Mouse (Mus musculus) heart, embryonic 13.5 days (tissue): ENCODE data around the gene Cox6b1. TPM values are rescaled to one million over a fixed set of nuclear protein-coding genes. Genes with fewer than 3 reads are reported as not detected.

ENCODE experiments used
- ATAC-seq: fragments of 200-750 bp; cut with Nextera tagmentation; 2 replicates; pipeline ENCODE4 v1.8.0; 2017; ENCODE audit warnings: moderate TSS enrichment; ENCODE audit not compliant: insufficient number of reproducible peaks, low FRiP score, low TSS enrichment; ENCODE audit errors: extremely low read depth
- H3K27ac ChIP-seq: fragments of 300-500 bp; sonication (generic); replicated peaks from 2 replicates; pipeline ENCODE4 v1.5.1; 2015; ENCODE audit warnings: moderate library complexity, mild to moderate bottlenecking, inconsistent platforms
- H3K27me3 ChIP-seq: fragments of 300-500 bp; sonication (generic); replicated peaks from 2 replicates; pipeline ENCODE4 v1.6.1; 2015; ENCODE audit warnings: mild to moderate bottlenecking, inconsistent platforms
- H3K36me3 ChIP-seq: fragments of 300-500 bp; sonication (generic); 2 replicates; pipeline ENCODE4 v1.6.1; 2015; ENCODE audit warnings: mild to moderate bottlenecking, inconsistent platforms
- H3K4me1 ChIP-seq: fragments of 300-500 bp; sonication (generic); 2 replicates; pipeline ENCODE4 v1.6.1; 2015; ENCODE audit warnings: inconsistent platforms
- H3K4me2 ChIP-seq: fragments of 300-500 bp; sonication (generic); 2 replicates; pipeline ENCODE4 v1.6.1; 2015; ENCODE audit warnings: inconsistent platforms, mild to moderate bottlenecking, moderate library complexity
- H3K4me3 ChIP-seq: fragments of 300-500 bp; sonication (generic); 2 replicates; pipeline ENCODE4 v1.5.1; 2015; ENCODE audit warnings: moderate library complexity, mild to moderate bottlenecking, inconsistent platforms
- H3K9ac ChIP-seq: fragments of 300-500 bp; sonication (generic); 2 replicates; pipeline ENCODE4 v1.6.1; 2015; ENCODE audit warnings: inconsistent platforms, mild to moderate bottlenecking, moderate library complexity
- H3K9me3 ChIP-seq: fragments of 300-500 bp; sonication (generic); 2 replicates; pipeline ENCODE4 v1.6.1; 2016; ENCODE audit warnings: inconsistent platforms
- WGBS: fragments of 180-500 bp; shearing (Covaris S2); methylation state at CpG from one replicate; pipeline ENCODE4 v1.1.7; 2015; ENCODE audit warnings: mixed read lengths; 5-methylcytosine and 5-hydroxymethylcytosine counted together
- microRNA-seq: library from miRNA; unstranded; fragments of <30 nt; microRNA quantifications from one replicate; pipeline ENCODE4, GENCODE M21; 2016
- polyA plus RNA-seq: library from polyadenylated mRNA; unstranded; fragments of >200 nt; fragmentation: Nextera tagmentation; extraction: Ambion mirVana; gene quantifications from 2 replicates; pipeline ENCODE4 v1.2.1, GENCODE M21; 2015

The Cox6b1 gene
- polyA plus RNA-seq, 1 experiment from 2014 or later = 1,963 TPM

DNA sequence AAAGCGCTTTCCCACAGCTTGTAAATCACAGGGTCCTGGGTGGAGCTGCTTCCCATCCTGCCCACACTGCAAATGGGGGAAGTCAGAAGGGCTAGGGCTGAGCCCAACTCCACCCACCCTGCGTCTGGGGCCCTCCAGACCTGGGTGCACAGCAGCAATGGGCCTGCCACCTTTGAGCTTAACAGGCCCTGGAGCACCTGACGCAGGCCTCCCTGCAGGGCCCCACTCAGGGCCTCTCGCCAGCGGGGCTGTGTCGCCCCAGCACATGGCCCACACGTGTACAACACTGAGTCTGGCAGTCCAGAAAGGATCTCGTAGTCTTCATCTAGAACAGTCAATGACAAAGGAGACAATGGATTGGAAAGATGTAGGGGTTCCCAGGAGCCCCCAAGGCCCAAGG is 46.0 kb downstream of the Cox6b1 start:
- no peaks in the 10 kb centered on the region for H3K4me1 ChIP-seq
- no peak overlapping the region for H3K4me2 ChIP-seq
- peaks cover 100% of the 10 kb centered on the region for H3K36me3 ChIP-seq
- no peaks in the 10 kb centered on the region for H3K27me3 ChIP-seq
- H3K27ac ChIP-seq = no peak overlapping the region
- ATAC-seq = no peak
- no peaks in the 10 kb centered on the region for H3K9me3 ChIP-seq
- no peak overlapping the region for H3K4me3 ChIP-seq
- H3K9ac ChIP-seq = no peak overlapping the region
- 94% methylated on average over 8 of the region's 8 CpGs for WGBS

DNA sequence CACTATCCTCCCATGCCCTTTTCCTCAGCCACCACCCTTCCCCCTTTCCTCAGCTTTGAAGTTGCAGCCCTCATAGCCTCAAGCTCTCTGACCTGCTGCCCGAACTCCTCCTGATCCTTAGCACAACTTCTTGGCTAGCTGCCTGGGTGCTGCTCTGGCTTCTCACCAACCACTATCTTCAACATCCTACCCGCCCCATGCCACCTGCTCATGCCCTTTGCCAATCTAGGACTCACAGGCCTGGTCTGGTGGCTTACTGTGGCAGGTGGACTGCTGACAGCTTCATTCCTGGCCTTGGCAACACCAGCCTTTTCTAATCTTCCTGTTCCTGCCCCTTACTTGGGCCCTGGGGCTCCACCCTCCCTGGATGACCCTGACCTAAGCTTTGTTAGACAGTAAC is 53.0 kb downstream of the Cox6b1 start:
- H3K27me3 ChIP-seq = no peaks in the 10 kb centered on the region
- H3K9ac ChIP-seq = no peak overlapping the region
- WGBS = 68% methylated on average over 2 of the region's 2 CpGs
- H3K36me3 ChIP-seq = peaks cover 98% of the 10 kb centered on the region
- 0 out of 2 replicates have a peak, but pooled peaks cover 3% of the 10 kb centered on the region for H3K4me1 ChIP-seq
- H3K4me2 ChIP-seq = no peak overlapping the region
- no peak overlapping the region for H3K4me3 ChIP-seq
- no peak overlapping the region for H3K27ac ChIP-seq
- no peak for ATAC-seq
- H3K9me3 ChIP-seq = no peaks in the 10 kb centered on the region

DNA sequence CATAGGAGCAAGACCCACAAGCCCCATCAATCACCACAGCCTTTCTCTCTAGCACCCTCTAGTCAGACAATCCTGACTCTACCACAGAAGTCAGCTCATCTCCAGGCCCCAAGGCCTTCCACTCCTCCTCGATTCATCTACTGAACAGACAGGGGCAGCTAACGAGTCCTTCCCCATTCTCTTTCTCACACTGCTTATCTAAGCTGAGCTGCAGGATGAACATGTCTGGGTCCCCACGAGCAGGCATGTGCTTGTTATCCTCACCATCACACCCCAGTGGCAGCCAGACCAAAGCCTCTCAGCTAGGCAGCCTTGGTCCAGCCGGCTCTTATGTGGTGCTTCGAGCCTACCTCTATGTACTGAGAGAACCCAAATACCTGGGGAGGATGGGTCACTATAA is 53.6 kb downstream of the Cox6b1 start:
- H3K4me3 ChIP-seq = no peak overlapping the region
- no peak overlapping the region for H3K9ac ChIP-seq
- H3K36me3 ChIP-seq = peaks cover 97% of the 10 kb centered on the region
- 0 out of 2 replicates have a peak, but pooled peaks cover 3% of the 10 kb centered on the region for H3K4me1 ChIP-seq
- no peaks in the 10 kb centered on the region for H3K9me3 ChIP-seq
- H3K27ac ChIP-seq = no peak overlapping the region
- H3K27me3 ChIP-seq = no peaks in the 10 kb centered on the region
- H3K4me2 ChIP-seq = no peak overlapping the region
- 84% methylated on average over 5 of the region's 5 CpGs for WGBS
- no peak for ATAC-seq

DNA sequence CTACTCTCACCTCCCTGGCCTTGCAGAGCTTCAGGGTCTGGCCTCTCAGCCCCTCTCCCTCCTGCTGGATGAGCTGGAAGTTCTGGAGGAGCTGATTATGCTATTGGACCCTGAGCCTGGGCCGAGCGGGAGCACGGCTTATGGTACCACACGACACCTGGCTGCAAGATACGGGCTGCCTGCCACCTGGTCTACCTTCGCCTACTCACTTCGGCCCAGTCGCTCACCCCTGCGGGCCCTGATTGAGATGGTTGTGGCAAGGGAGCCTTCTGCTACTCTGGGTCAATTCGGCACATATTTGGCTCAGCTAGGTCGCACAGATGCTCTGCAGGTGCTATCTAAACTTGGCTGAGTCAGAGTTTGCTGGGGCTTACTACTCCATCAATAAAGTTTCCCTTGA is 58.4 kb downstream of the Cox6b1 start:
- 84% methylated on average over 11 of the region's 11 CpGs for WGBS
- Histone ChIP-seq H3K27me3 (no peaks in the 10 kb centered on the region), H3K4me1 (peaks cover 9% of the 10 kb centered on the region), H3K27ac (no peak overlapping the region), H3K9ac (no peak overlapping the region), H3K9me3 (no peaks in the 10 kb centered on the region), H3K36me3 (peaks cover 81% of the 10 kb centered on the region), H3K4me2 (no peak overlapping the region), H3K4me3 (no peak overlapping the region)
- ATAC-seq = no peak

Small RNA genes lying within 50 kb of the gene (microRNA-seq; reads per million reads assigned to microRNA genes)
- gene Mir3569 = not detected

Other genes starting within 250 kb of the Cox6b1 start
- 27.8 and 28.7 TPM in 2 replicates for gene Tyrobp, start 212.4 kb downstream of the Cox6b1 start, polyA plus RNA-seq
- 0.66 and 0.90 TPM in 2 replicates for gene Hcst, start 206.3 kb downstream of the Cox6b1 start, polyA plus RNA-seq
- gene Nfkbid, start 204.4 kb downstream of the Cox6b1 start, polyA plus RNA-seq = 1.2 and 1.4 TPM in 2 replicates
- gene Aplp1, start 180.6 kb downstream of the Cox6b1 start, polyA plus RNA-seq = 26.8 and 29.5 TPM in 2 replicates
- gene Kirrel2, start 168.5 kb downstream of the Cox6b1 start, polyA plus RNA-seq = 0.45 and 0.49 TPM in 2 replicates
- 0.12 TPM in 1 of 2 replicates, not detected in the other for gene Nphs1, start 167.8 kb downstream of the Cox6b1 start, polyA plus RNA-seq
- 0.13 and 1.0 TPM in 2 replicates for gene Prodh2, start 132.5 kb downstream of the Cox6b1 start, polyA plus RNA-seq
- 8.0 and 9.3 TPM in 2 replicates for gene Arhgap33, start 91.1 kb downstream of the Cox6b1 start, polyA plus RNA-seq
- 76.6 and 86.4 TPM in 2 replicates for gene Hspb6, start 74.0 kb downstream of the Cox6b1 start, polyA plus RNA-seq
- 8.7 and 9.6 TPM in 2 replicates for gene Proser3, start 73.9 kb downstream of the Cox6b1 start, polyA plus RNA-seq
- 31.0 and 36.9 TPM in 2 replicates for gene Lin37, start 66.3 kb downstream of the Cox6b1 start, polyA plus RNA-seq
- 85.6 and 92.3 TPM in 2 replicates for gene U2af1l4, start 62.9 kb downstream of the Cox6b1 start, polyA plus RNA-seq
- 7.4 and 8.4 TPM in 2 replicates for gene Gm49396, start 62.8 kb downstream of the Cox6b1 start, polyA plus RNA-seq
- gene Psenen, start 62.5 kb downstream of the Cox6b1 start, polyA plus RNA-seq = 114 and 116 TPM in 2 replicates
- 3.5 and 3.6 TPM in 2 replicates for gene Igflr1, start 60.7 kb downstream of the Cox6b1 start, polyA plus RNA-seq
- 4.4 and 5.7 TPM in 2 replicates for gene Kmt2b, start 37.4 kb downstream of the Cox6b1 start, polyA plus RNA-seq
- gene Zbtb32, start 27.2 kb downstream of the Cox6b1 start, polyA plus RNA-seq = 0.13 and 0.19 TPM in 2 replicates
- 0.33 and 0.37 TPM in 2 replicates for gene Upk1a, start 13.3 kb downstream of the Cox6b1 start, polyA plus RNA-seq
- 0.33 and 0.37 TPM in 2 replicates for gene Etv2, start 9.7 kb upstream of the Cox6b1 start, polyA plus RNA-seq
- gene Rbm42, start 24.2 kb upstream of the Cox6b1 start, polyA plus RNA-seq = 79.5 and 88.4 TPM in 2 replicates
- gene Haus5, start 38.8 kb upstream of the Cox6b1 start, polyA plus RNA-seq = 30.1 and 32.3 TPM in 2 replicates
- not detected in 2 replicates for gene Pmis2, start 45.5 kb upstream of the Cox6b1 start, polyA plus RNA-seq
- gene 2200002J24Rik, start 72.8 kb upstream of the Cox6b1 start, polyA plus RNA-seq = 1.9 TPM in 2 replicates
- gene Atp4a, start 86.1 kb upstream of the Cox6b1 start, polyA plus RNA-seq = 0.46 and 1.0 TPM in 2 replicates
- gene Tmem147, start 103.4 kb upstream of the Cox6b1 start, polyA plus RNA-seq = 165 and 182 TPM in 2 replicates
- gene Gapdhs, start 117.5 kb upstream of the Cox6b1 start, polyA plus RNA-seq = 0.20 and 0.64 TPM in 2 replicates
- gene Sbsn, start 125.3 kb upstream of the Cox6b1 start, polyA plus RNA-seq = 0.47 and 0.68 TPM in 2 replicates
- 0.71 and 1.2 TPM in 2 replicates for gene Dmkn, start 137.6 kb upstream of the Cox6b1 start, polyA plus RNA-seq
- gene Krtdap, start 161.7 kb upstream of the Cox6b1 start, polyA plus RNA-seq = 0.41 and 0.53 TPM in 2 replicates
- not detected in 2 replicates for gene Ffar2, start 197.6 kb upstream of the Cox6b1 start, polyA plus RNA-seq
- gene Ffar3, start 230.0 kb upstream of the Cox6b1 start, polyA plus RNA-seq = not detected in 2 replicates
- gene Ffar1, start 235.4 kb upstream of the Cox6b1 start, polyA plus RNA-seq = not detected in 2 replicates